Mouse (Mus musculus): ENCODE data around the gene Ccdc39.

DNA sequence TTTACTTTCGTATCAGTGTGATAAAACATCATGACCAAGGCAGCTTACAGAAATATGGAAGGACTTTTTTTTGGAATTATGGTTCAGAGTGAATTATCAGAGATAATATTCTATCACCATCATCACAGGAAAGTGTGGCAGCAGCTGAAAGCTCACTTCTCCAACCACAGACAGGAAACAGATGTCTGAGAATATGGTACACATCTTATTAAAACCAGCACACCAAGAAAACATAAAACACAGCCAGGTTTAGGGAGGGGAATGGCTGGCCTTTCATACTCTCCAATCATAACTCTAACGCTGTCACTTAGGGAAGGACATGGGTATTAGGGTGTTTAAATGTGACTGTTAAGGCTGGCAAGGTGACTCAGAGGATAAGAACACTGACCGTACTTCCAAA lies 14.8 kb upstream of the Ccdc39 start:
- TF ChIP-seq CTCF (conservative IDR thresholded peaks at IDR 0.05; ENCODE audit: insufficient read depth, insufficient read length, low read depth, low read length) (no peak), POLR2A (IDR thresholded peaks at IDR 0.05; ENCODE audit: low read depth, low read length) (no peak)

All from kidney, adult 2 months (tissue).